Mouse (Mus musculus) liver, embryonic 11.5 days (tissue): ENCODE results near the gene Nmnat2. TPM values are rescaled to one million over a fixed set of nuclear protein-coding genes. Genes with fewer than 3 reads are reported as not detected.

ENCODE experiments used
- ATAC-seq: fragments of 200-750 bp; cut with Nextera tagmentation; replicated peaks from 2 replicates; pipeline ENCODE4 v1.8.0; 2017; ENCODE audit warnings: moderate number of reproducible peaks, mild to moderate bottlenecking, moderate TSS enrichment, moderate library complexity; ENCODE audit not compliant: low FRiP score
- DNase-seq: peaks from one replicate; pipeline ENCODE4 v3.0.0-alpha.2; 2017; ENCODE audit warnings: low spot score
- H3K27ac ChIP-seq: fragments of 300-500 bp; sonication (generic); 2 replicates; pipeline ENCODE4 v1.5.1; 2014; ENCODE audit warnings: mild to moderate bottlenecking, low read depth, low read length, control low read depth
- H3K27me3 ChIP-seq: fragments of 300-500 bp; sonication (generic); replicated peaks from 2 replicates; pipeline ENCODE4 v1.6.1; 2014; ENCODE audit warnings: low read length, mixed read lengths; ENCODE audit not compliant: control insufficient read depth, insufficient read depth
- H3K36me3 ChIP-seq: fragments of 300-500 bp; sonication (generic); 2 replicates; pipeline ENCODE4 v1.6.1; 2014; ENCODE audit warnings: mild to moderate bottlenecking, low read length, moderate library complexity, mixed read lengths; ENCODE audit not compliant: control insufficient read depth, insufficient read depth
- H3K4me1 ChIP-seq: fragments of 300-500 bp; sonication (generic); replicated peaks from 2 replicates; pipeline ENCODE4 v1.6.1; 2014; ENCODE audit warnings: low read length, mixed read lengths; ENCODE audit not compliant: control insufficient read depth, insufficient read depth
- H3K4me2 ChIP-seq: fragments of 300-500 bp; sonication (generic); 2 replicates; pipeline ENCODE4 v1.6.1; 2014; ENCODE audit warnings: mild to moderate bottlenecking, control low read depth, moderate library complexity
- H3K4me3 ChIP-seq: fragments of 300-500 bp; sonication (generic); 2 replicates; pipeline ENCODE4 v1.5.1; 2014; ENCODE audit warnings: low read depth, low read length, control low read depth
- H3K9ac ChIP-seq: fragments of 300-500 bp; sonication (generic); 2 replicates; pipeline ENCODE4 v1.6.1; 2014; ENCODE audit warnings: low read depth, low read length, control low read depth
- H3K9me3 ChIP-seq: fragments of 300-500 bp; sonication (generic); 2 replicates; pipeline ENCODE4 v1.6.1; 2016; ENCODE audit warnings: low read length, inconsistent platforms, mixed read lengths; ENCODE audit not compliant: control insufficient read depth
- WGBS: fragments of 180-500 bp; shearing (Covaris S2); extraction: QIAGEN DNeasy Blood & Tissue Kit; methylation state at CpG from one replicate; pipeline ENCODE4 v1.1.7; 2014; 5-methylcytosine and 5-hydroxymethylcytosine counted together
- polyA plus RNA-seq: library from polyadenylated mRNA; unstranded; fragments of >200 nt; fragmentation: Nextera tagmentation; extraction: Ambion mirVana; gene quantifications from 2 replicates; pipeline ENCODE4 v1.2.1, GENCODE M21; 2014

Gene Nmnat2
- polyA plus RNA-seq, 1 experiment from 2014 or later, result 0.10 TPM

DNA sequence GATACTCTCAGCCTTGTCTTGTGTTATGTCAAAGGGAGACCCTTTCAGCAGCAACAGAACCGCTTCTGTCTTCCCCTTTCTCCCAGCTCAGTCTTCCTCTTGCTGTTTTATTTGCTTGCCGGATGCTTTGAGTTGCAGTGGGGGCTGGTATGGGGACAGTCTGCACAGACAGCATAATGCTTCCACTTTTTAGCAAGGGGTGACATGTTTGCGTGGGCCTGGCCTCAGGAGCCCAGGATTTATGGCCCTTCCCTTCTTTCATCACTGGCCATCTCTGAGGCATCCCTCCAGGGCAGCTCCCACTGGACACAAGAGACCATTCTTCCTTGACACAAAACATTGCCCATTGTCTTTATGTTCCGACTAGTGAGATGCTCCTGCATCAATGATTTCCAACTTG, 18.2 kb downstream of the Nmnat2 start:
- Histone ChIP-seq H3K27me3 (no peaks in the 10 kb centered on the region), H3K4me1 (no peaks in the 10 kb centered on the region), H3K27ac (no peak overlapping the region), H3K9ac (no peak overlapping the region), H3K4me3 (no peak overlapping the region), H3K36me3 (no peaks in the 10 kb centered on the region), H3K9me3 (no peaks in the 10 kb centered on the region), H3K4me2 (no peak overlapping the region)
- ATAC-seq (no peak), DNase-seq (no peak)
- WGBS, result 47% methylated on average over 4 of the region's 4 CpGs

DNA sequence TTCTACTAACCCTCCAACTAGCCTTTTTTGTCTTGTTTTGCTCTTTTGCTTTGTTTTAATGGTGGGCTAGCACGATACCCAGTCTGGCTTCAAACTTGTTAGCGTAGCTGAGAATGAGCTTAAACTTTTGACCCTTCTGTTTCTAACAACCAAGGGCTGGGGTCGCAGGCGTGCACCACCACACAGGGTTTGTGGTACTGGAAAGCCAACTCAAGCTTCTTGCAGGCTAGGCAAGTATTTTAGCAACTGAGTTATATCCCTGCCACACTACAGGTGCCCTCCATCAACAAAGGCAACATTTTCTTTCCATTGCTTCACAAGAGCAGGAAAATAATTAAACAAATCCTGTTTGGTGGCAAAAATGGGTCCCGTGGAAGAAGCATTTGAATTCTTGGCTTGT, 18.6 kb downstream of the Nmnat2 start:
- H3K36me3 ChIP-seq, result no peaks in the 10 kb centered on the region
- DNase-seq (no peak), ATAC-seq (no peak)
- H3K9me3 ChIP-seq, result no peaks in the 10 kb centered on the region
- H3K9ac ChIP-seq, result no peak overlapping the region
- H3K4me1 ChIP-seq, result no peaks in the 10 kb centered on the region
- WGBS, result 49% methylated on average over 5 of the region's 5 CpGs
- H3K27me3 ChIP-seq, result no peaks in the 10 kb centered on the region
- H3K27ac ChIP-seq, result no peak overlapping the region
- no peak overlapping the region for H3K4me3 ChIP-seq
- no peak overlapping the region for H3K4me2 ChIP-seq

DNA sequence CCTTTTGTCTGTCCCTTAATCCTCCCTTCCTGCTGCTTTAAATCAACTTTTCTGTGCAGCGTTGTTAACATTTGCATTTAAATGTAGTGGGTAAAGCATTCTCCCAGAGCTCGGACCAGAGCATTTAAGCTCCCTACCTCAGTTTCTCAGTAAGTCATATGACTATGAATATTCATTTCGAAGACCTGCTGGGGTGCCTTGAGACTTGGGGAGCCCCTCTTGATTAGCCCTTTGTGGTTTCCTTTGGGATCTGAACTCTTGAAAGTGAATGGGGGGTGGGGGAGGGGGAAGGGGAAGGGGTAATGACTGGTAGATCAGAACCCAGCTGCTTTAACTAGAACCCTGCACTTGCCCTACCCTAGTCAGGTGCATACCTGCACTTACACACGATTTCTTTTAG, 19.1 kb downstream of the Nmnat2 start:
- DNase-seq (no peak), ATAC-seq (no peak)
- Histone ChIP-seq H3K36me3 (no peaks in the 10 kb centered on the region), H3K4me2 (no peak overlapping the region), H3K4me1 (no peaks in the 10 kb centered on the region), H3K27me3 (no peaks in the 10 kb centered on the region), H3K9me3 (no peaks in the 10 kb centered on the region), H3K27ac (no peak overlapping the region), H3K9ac (no peak overlapping the region), H3K4me3 (no peak overlapping the region)
- WGBS, result 41% methylated on average over 4 of the region's 4 CpGs

DNA sequence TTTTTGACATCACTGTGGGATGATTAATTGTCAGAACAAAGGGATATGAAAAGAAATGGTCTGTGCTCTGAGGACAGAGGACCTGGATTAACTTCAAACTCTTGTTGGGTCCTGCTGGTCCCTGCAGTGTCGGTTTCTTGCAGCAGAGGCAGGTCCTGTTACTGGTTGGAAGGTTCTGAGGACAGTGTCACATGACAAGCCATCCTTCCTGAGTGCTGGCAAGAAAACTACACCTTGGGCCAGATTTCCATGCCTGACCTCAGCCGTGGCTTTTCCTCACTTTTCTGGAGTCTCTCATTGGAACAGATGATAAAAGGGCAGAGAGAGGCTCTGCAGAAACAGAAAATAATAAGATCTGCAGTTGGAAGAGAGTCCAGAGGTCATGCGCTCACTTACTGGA, 20.4 kb downstream of the Nmnat2 start:
- H3K27me3 ChIP-seq, result no peaks in the 10 kb centered on the region
- no peak overlapping the region for H3K4me3 ChIP-seq
- no peak overlapping the region for H3K27ac ChIP-seq
- WGBS, result 70% methylated on average over 3 of the region's 3 CpGs
- no peaks in the 10 kb centered on the region for H3K4me1 ChIP-seq
- ATAC-seq (no peak), DNase-seq (no peak)
- no peaks in the 10 kb centered on the region for H3K9me3 ChIP-seq
- no peak overlapping the region for H3K9ac ChIP-seq
- no peak overlapping the region for H3K4me2 ChIP-seq
- H3K36me3 ChIP-seq, result no peaks in the 10 kb centered on the region

DNA sequence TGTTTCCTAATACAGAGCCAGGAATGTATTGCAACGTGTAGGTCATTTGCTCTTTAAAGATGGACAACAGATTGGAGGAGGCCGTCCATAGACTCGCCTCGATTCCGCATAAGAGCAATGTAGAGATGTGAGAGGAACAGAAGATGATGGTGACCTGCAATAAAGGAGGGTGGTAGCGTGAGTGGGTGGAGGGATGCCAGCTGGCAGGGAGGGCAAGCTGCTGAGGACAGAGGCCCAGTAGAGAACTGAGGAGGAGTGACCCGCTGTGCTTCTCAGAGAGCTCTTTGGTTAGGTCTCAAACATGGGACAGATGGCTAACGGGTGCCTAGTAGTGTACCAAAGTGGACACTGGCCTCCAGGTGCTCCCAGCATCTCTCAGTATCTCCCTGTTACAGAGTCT, 23.9 kb downstream of the Nmnat2 start:
- Histone ChIP-seq H3K4me3 (no peak overlapping the region), H3K36me3 (no peaks in the 10 kb centered on the region), H3K27ac (no peak overlapping the region), H3K9ac (no peak overlapping the region), H3K4me1 (no peaks in the 10 kb centered on the region), H3K9me3 (no peaks in the 10 kb centered on the region), H3K27me3 (no peaks in the 10 kb centered on the region), H3K4me2 (no peak overlapping the region)
- 89% methylated on average over 8 of the region's 8 CpGs for WGBS
- DNase-seq (no peak), ATAC-seq (no peak)

DNA sequence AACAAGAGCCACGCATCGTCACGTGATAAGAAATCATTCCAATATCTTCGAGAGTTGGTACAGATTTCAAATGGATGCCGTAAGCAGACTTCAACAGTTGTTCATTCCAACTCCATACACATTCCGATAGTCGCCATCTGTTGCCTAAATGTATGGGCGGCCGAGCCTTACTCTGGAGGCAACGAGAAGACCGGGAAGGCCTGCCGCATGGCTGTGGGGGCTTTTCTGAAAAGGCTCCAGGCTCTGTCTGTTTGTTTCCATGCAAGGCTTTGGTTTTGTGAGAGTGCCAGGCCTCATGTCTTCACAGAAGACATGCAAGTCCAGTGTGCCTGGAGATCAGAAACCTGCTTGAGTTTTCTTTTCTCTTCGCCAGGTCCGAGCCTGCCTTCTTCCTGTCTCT, 28.6 kb downstream of the Nmnat2 start:
- H3K9me3 ChIP-seq, result no peaks in the 10 kb centered on the region
- H3K9ac ChIP-seq, result no peak overlapping the region
- no peak overlapping the region for H3K4me2 ChIP-seq
- no peak for ATAC-seq
- no peak for DNase-seq
- H3K27me3 ChIP-seq, result no peaks in the 10 kb centered on the region
- no peak overlapping the region for H3K4me3 ChIP-seq
- no peaks in the 10 kb centered on the region for H3K36me3 ChIP-seq
- no peaks in the 10 kb centered on the region for H3K4me1 ChIP-seq
- no peak overlapping the region for H3K27ac ChIP-seq
- WGBS, result 88% methylated on average over 14 of the region's 14 CpGs

DNA sequence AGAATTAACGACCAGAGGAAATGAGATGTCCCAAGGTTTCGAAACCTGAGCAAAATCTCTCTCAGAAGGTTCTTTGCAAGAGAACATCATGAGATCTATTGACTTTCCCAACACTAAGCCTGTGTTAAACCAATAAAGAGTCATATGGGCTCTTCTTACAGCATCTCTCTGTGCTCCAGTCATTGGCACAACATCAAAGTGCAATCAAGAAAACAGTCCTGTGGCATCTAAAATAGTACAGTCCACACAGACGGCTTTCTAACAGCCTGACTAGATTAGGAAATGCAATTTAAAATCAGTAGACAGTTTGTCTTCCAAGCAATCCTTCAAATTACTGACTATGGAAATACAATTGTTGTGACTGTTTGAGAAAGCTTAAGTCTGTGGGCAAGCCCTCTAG, 32.2 kb downstream of the Nmnat2 start:
- H3K27me3 ChIP-seq, result no peaks in the 10 kb centered on the region
- no peak overlapping the region for H3K4me2 ChIP-seq
- no peak overlapping the region for H3K27ac ChIP-seq
- WGBS, result 68% methylated on average over 3 of the region's 3 CpGs
- no peak for ATAC-seq
- H3K9me3 ChIP-seq, result no peaks in the 10 kb centered on the region
- H3K4me3 ChIP-seq, result no peak overlapping the region
- no peaks in the 10 kb centered on the region for H3K4me1 ChIP-seq
- no peak for DNase-seq
- no peaks in the 10 kb centered on the region for H3K36me3 ChIP-seq
- no peak overlapping the region for H3K9ac ChIP-seq

DNA sequence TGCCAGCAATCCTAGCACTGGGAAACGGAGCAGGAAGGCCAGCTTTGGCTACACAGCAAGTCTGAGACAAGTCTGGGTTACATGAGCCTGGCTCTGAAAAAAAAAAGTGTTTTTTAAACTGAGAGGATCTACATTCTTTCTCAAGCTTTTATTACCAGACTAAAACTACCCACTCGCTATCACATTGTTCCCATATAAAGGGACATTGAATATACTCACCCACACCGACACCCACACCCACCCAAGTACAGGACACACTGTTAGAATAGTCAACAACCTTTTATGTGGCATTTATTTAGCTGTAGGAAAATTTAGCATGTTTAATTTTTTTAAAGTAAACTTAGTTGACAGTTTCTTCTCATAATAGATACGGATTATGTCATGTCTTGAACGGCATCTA, 35.3 kb downstream of the Nmnat2 start:
- no peak overlapping the region for H3K4me3 ChIP-seq
- WGBS, result 88% methylated on average over 5 of the region's 5 CpGs
- no peaks in the 10 kb centered on the region for H3K27me3 ChIP-seq
- H3K36me3 ChIP-seq, result no peaks in the 10 kb centered on the region
- H3K9me3 ChIP-seq, result no peaks in the 10 kb centered on the region
- no peak overlapping the region for H3K9ac ChIP-seq
- ATAC-seq (no peak), DNase-seq (no peak)
- H3K4me1 ChIP-seq, result no peaks in the 10 kb centered on the region
- H3K27ac ChIP-seq, result no peak overlapping the region
- no peak overlapping the region for H3K4me2 ChIP-seq

DNA sequence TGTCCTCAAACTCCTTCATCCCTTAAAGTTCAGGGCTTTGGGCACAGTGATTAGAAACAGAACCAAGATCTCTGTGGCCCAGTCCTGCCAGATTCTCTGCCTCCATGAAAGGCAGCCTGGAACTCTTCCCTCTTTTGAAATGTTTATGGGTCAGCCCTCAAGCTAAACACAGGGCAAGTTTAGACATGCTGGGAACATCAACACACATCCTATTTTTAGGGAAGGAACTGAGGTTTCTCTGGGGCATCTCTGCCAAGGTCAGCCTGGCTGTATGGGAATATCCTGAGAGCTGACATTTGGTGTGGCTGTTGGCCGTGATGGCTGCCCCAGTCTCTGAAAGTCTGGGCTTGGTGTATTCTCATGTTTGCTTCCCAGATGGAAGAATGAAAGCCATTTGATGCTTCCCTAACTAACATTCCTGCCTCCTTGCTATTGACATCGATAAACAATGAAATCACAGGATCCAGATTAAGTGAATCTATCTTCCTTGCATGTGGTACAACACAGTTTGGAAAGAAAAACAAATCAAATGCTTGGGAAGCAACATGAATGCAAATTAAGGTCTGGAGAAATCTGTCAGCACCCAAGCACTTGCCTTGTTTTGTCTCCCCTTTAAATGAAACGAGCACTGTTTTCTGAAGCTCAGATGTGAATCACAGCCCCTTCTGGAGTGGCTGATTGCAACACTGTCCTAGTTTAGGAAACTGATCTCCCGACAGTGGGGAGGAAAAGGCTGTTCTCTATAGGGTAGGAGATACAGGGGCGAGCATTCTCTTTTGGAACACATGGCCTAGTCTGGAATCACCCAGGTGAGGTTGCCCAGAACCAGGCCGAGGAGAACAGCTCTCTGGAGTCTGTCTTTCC, 37.7 kb downstream of the Nmnat2 start:
- Histone ChIP-seq H3K27ac (no peak overlapping the region), H3K4me2 (no peak overlapping the region), H3K4me1 (no peaks in the 10 kb centered on the region), H3K4me3 (no peak overlapping the region), H3K27me3 (no peaks in the 10 kb centered on the region), H3K9me3 (no peaks in the 10 kb centered on the region), H3K9ac (no peak overlapping the region), H3K36me3 (no peaks in the 10 kb centered on the region)
- ATAC-seq (no peak), DNase-seq (no peak)
- 48% methylated on average over 6 of the region's 6 CpGs for WGBS
